Mouse (Mus musculus) colon, adult 2 months (tissue): ENCODE results near the gene Vmn1r122. TPM values are rescaled to one million over a fixed set of nuclear protein-coding genes. Genes with fewer than 3 reads are reported as not detected.

Source experiments
- polyA plus RNA-seq: library from polyadenylated mRNA; depleted of rRNA; stranded (reverse); fragments of >200 nt; gene quantifications from 2 replicates; pipeline ENCODE4 v1.2.3, GENCODE M21; 2012; rRNA removed

Gene Vmn1r122
- polyA plus RNA-seq: not detected in 2 replicates

GRCm38 (mm10) chr7:21134028-21134427 is at the start of gene Vmn1r122:
Vmn1r122 (minus strand) TSS chr7:21134128.

GRCm38 (mm10) chr7:21161885-21162284 is 28.0 kb upstream of the Vmn1r122 start, which contains the start of gene Vmn1r123:
Vmn1r123 (plus strand) TSS chr7:21162185.

GRCm38 (mm10) chr7:21098413-21098812 is 35.5 kb downstream of the Vmn1r122 start, which contains the start of gene Vmn1r121:
Vmn1r121 (minus strand) TSS chr7:21098513.

Other genes starting within 250 kb of the Vmn1r122 start
- gene Vmn1r118, start 221.8 kb downstream of the Vmn1r122 start, polyA plus RNA-seq: not detected in 2 replicates
- not detected in 2 replicates for gene Vmn1r119, start 121.7 kb downstream of the Vmn1r122 start, polyA plus RNA-seq
- not detected in 2 replicates for gene Vmn1r120, start 80.3 kb downstream of the Vmn1r122 start, polyA plus RNA-seq
- not detected in 2 replicates for gene Vmn1r121, start 35.6 kb downstream of the Vmn1r122 start, polyA plus RNA-seq
- not detected in 2 replicates for gene Vmn1r123, start 28.1 kb upstream of the Vmn1r122 start, polyA plus RNA-seq
- gene Gm5157, start 56.3 kb upstream of the Vmn1r122 start, polyA plus RNA-seq: not detected in 2 replicates
- gene Vmn1r124, start 126.5 kb upstream of the Vmn1r122 start, polyA plus RNA-seq: not detected in 2 replicates
- not detected in 2 replicates for gene Vmn1r125, start 138.1 kb upstream of the Vmn1r122 start, polyA plus RNA-seq
- gene Vmn1r126, start 167.3 kb upstream of the Vmn1r122 start, polyA plus RNA-seq: not detected in 2 replicates
- not detected in 2 replicates for gene Vmn1r127, start 185.7 kb upstream of the Vmn1r122 start, polyA plus RNA-seq
- gene Vmn1r128, start 215.2 kb upstream of the Vmn1r122 start, polyA plus RNA-seq: not detected in 2 replicates
- not detected in 2 replicates for gene Vmn1r129, start 227.2 kb upstream of the Vmn1r122 start, polyA plus RNA-seq